Mouse (Mus musculus): ENCODE measurements at regions not wholly inside any gene's neighbourhood (a gene's known extent, or its start where the extent isn't known, plus 50 kb on each side); places are given as distances from the start of the nearest gene placed in this dataset.

DNA sequence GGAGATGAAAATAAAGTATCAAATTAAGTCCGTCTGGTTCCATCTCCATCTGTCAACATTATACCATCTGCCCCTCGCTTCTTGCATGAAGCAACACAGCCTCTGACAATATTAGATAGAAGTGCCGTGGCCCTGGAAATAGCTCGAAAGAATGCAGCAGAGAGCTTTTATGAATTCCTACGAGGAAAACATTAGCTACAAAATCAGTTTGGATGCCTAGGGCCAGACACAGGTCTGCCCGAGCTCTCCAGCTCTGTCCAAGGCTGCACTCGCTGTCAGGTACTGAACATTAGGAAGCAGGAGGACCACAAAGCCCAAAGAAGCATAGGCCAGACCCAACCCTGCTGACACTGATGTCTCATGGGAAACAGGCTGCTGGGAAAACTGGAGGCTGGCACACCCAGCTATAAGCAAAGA is 192.3 kb downstream of the Tcp10c start:
- TF ChIP-seq GATA1 (IDR thresholded peaks at IDR 0.05; ENCODE audit: borderline replicate concordance, low read length) = no peak
- TF ChIP-seq FLI1 (IDR thresholded peaks at IDR 0.05; ENCODE audit: low read length) = no peak

All from megakaryocyte, embryonic 14.5 days (primary cell).